Mouse (Mus musculus) erythroblast, adult 5-6 weeks (primary cell): ENCODE data around the gene Zfp422. TPM values are rescaled to one million over a fixed set of nuclear protein-coding genes. Genes with fewer than 3 reads are reported as not detected.

Source experiments
- ATAC-seq: replicated peaks from 2 replicates; pipeline ENCODE4 v1.8.0; 2016; ENCODE audit warnings: moderate number of reproducible peaks, mild to moderate bottlenecking, moderate TSS enrichment, inconsistent platforms; ENCODE audit not compliant: poor library complexity, low FRiP score, severe bottlenecking
- total RNA-seq, 2 experiments: library from RNA; stranded (forward) in 1 of 2; stranded (reverse) in 1 of 2; fragments of 150-400 nt in 1 of 2; fragments of 200-764, 138-1000 nt in 1 of 2; gene quantifications; 2 replicates each; pipeline versions ENCODE4 v1.2.3 to v1.2.4; 2015 to 2017; ENCODE audit warnings: low replicate concordance in 2 of 2

Zfp422 gene
- 18.6 and 21.1 TPM in 2 replicates for total RNA-seq (2015; ENCODE audit: low replicate concordance)
- total RNA-seq (2017; ENCODE audit: low replicate concordance), result 3.9 and 8.5 TPM in 2 replicates

DNA sequence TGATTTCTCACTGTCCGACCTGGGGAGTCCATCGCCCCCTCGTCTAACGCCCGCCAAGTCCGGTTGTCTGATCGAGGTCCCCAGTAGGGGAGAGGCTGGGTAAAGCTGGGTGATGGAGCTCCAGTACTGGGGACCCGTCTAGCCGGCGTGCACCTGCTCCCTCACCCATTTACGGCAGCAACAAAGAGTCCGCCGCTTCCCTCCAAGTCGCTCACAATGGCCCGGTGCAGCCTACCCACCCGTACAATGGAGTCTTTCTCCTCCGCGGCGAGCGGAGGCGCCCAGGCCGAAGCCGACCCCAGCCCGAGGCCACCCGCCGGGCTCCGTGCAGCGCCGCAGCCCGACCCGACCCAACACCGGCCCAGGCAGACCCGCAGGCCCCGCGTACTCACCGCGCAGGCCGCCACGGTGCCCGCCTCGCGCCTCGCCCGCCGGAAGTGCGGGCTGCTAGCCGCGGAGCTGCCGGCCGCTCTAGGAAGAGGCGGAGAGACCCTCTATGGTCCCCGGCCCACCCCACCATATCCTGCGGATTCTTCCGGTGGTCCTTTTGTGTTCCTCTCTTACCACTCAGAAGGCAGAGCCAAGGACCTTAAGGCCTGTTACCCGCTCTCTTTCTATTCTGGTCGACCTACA lies at the start of gene Zfp422:
Gene Zfp422, minus strand, starts transcription at position 461 of the 633 bp plus-strand sequence.
- ATAC-seq, result no peak

DNA sequence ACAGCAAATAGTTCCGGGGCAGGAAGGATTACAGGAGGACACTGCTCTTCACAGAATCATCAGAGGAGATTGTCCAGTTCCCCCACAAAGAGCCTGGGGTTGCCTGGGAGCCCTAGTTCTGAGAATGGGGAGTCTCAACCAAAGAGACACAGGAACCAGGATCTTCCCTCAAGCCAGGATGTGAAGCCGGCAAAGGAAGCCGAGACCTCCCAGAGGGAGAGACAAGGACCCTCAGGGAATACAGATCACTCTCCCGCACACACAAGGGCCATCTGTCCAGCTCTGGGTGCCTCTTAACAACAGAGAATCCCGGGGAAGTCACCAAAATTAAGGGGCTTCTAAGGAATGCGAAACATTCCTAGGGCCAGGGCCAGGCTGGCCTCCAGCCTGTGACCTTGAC lies 48.5 kb upstream of the Zfp422 start:
- ATAC-seq, result no peak

DNA sequence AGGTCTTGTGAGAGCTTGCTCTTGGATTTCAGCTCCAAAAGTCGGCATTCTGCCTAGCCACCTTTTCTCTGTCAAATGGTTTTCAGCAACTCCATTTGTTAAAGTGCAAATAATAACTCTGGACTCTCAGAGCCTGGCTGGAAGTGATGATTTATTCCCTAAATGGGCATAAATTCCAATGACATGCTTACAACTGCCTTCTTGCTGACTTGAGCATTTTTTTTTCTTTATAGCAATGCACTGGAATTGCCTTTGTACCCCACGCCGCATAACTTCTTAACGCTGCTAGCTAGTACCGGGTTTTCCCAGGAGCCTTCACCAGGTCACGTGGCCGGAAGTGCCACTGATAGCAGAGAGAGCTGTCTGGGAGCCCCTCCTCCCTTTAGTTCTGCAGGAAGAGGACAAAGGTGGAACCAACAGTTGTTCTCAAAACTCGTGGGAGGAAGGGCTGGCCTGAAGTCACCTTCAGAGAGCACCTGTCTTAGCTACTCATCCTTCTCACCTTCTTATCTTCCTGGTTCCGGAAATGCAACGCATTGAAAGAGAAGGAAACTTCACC lies 47.6 kb upstream of the Zfp422 start:
- no peak for ATAC-seq

DNA sequence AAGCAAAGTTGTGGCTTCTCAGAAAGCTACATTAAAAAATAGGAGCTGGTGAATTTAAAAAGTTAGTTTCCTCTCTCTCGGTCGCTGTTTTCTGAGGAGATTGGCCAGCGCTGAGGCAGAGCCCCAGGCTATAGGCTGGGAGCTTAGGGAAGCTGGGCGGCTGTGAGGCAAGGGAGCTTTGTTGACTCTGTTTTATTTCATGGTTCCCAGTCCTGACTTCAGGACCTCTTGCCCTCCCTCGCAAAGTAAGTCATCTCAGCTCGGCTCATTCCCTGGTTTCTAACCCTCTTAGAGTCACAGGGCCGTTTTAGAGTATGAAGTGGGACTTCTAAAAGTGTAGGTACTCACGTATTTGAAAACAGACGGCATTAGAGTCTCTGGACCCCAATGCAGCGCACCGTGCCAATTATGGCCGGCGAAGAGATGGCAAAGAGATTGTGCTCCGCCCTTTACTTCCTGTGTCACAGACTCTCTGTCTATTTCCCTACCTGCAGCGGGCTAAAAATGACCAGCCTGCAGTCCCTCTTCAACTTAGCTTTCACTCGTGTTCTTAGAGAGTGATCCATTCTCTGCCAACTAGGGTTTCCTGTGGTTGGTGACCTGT lies 45.6 kb upstream of the Zfp422 start:
- ATAC-seq, result no peak

- 0 out of 2 replicates have a peak, but pooled peaks have one; percentile 30 for ATAC-seq
Observed at GRCm38 (mm10) chr6:116673471-116674282, 44.9 kb upstream of the Zfp422 start, which contains the start of gene Rassf4. Rassf4 (minus strand) TSS chr6:116673952.

- ATAC-seq, result no peak
Observed at GRCm38 (mm10) chr6:116672349-116672748, 43.5 kb upstream of the Zfp422 start.

DNA sequence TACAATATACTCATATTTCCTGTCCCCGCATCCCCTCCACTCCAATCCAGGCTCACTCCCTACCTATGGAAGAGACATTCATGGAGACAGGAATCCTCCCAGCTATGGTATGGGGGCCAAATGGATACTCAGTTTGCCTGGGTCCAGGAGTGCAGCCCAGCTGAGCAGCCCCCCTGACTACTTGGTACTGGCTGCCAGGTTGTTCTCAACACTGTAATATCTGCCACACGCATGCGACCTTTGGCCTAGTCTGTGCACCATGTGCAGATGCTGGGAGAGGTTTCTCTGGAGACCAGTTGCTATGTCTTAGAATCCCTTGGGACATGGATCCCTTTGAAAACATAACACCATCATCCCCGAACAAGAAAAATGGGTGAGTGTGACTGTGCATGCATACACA lies 43.0 kb upstream of the Zfp422 start:
- ATAC-seq, result no peak

DNA sequence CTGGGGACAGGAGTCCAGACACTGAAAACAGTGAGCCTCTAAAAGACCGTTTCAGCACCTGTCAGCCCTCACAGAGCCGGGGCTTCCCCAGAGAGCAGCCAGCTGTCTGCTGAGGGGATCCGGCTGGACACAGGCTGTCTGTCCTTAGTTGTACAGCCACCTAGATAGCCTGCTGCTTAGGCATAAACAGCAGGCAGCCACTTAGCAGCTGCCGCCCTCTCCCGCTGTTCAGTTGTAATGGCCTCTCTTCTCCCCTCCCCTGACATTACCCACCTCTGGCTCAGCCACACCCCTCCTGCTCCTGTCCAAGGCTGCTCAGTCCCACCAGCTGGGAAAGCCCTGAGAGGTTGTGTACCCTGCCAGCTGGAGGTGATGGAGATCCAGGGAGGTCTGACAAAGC lies 42.2 kb upstream of the Zfp422 start:
- ATAC-seq, result no peak

- no peak for ATAC-seq
Observed at GRCm38 (mm10) chr6:116670144-116670543, 41.3 kb upstream of the Zfp422 start.

- ATAC-seq, result no peak
Observed at GRCm38 (mm10) chr6:116668682-116669470, 40.1 kb upstream of the Zfp422 start.

DNA sequence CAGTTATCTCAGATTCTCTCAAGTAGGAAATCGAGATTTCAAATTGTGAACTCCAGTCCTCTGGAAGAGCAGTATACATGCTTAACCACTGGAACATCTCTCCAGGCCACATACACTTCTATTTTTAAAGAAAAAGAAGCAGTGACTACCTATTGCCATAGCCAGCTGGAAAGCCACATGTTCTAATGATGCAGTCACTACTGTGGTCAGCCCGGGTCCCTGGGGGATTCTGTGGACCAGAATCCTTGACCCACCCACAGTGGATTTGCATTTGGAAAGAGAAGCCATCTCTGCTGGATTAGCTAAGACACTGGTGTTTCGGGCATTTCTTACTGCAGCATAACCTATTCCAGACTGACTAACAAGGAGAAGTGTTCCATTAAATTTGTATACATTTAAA lies 38.6 kb upstream of the Zfp422 start:
- ATAC-seq, result no peak

- ATAC-seq, result no peak
Observed at GRCm38 (mm10) chr6:116666892-116667291, 38.1 kb upstream of the Zfp422 start.

GRCm38 (mm10) chr6:116666085-116666750 lies 37.4 kb upstream of the Zfp422 start:
- no peak for ATAC-seq

GRCm38 (mm10) chr6:116664830-116665229 lies 36.0 kb upstream of the Zfp422 start:
- ATAC-seq, result no peak

DNA sequence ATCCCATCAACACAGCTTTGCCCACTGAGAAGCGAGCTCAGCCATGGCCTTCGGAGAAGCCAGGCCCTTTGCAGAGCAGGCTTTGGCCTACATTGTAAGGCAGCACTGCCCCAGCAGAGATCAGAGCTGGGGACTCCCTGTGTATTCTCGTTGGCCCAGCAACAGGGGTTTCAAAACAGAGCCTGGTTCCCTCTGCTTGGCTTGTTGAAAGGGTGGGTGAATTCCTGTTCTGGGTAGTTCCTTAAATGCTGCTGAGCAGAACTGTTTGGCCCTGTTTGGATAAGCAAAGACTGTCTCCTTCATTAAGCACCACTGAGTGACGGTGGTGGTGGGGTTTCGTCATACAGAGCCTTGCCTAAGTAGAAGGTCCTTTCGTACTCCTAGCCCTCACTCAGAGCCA lies 35.2 kb upstream of the Zfp422 start:
- no peak for ATAC-seq

- no peak for ATAC-seq
Observed at GRCm38 (mm10) chr6:116663364-116663763, 34.6 kb upstream of the Zfp422 start.

DNA sequence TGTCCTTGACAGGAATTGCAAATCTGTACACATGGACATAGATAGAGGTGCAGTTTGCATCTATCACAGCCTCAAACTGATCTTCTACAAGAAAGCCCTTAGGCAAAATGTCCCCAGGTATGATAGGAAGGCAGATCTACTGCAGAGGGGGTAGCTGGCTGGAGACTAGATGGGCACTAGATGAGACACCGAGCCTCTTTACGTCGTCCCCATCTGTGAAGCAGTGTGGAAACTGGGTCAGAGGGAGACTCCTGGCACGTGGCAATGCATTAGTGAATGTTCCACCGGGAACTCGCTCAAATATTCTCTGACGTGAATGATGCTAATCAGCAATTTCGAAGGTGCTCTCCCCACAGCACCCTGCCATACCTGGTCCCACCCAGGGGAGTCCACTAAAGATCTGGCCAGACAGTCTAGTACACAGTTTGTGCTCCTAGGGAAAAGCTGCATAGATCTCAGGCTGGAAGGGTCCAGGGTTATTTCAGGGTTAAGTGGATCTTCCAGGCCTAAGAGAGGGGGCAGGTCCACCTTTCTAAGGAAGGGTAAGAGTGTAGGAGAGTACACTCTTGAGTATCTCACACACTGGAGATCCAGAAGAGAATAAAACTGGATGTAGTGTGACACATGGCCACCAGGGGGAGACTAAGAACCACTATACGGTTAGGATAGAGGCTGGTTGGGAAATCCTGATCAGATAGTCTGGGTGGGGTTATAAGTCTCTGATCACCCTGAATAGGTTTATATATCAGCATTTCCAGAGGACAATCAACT lies 25.1 kb upstream of the Zfp422 start:
- ATAC-seq, result peak; percentile 71

DNA sequence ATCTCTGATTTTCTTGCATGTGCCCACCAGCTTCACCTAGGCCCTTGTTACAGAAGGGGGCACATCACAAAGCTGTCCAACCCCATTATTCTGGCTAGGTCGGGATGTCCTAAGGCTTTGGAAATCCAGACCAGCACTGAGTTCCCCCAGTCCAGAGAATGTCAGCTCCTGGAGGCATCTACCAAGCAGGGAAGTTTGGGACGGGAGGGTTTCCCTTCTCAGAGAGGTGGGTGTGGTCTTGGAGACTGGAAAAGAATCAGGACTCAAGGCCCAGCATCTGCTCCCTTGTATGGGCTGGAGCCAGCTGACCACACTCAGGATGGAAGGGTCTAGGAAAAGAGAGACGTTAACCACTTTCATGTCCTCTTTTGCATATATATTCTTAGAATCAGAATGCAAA lies 24.4 kb upstream of the Zfp422 start:
- ATAC-seq, result no peak
